Mouse (Mus musculus) natural killer cell, adult 2 months (primary cell): ENCODE measurements around the gene Cacna1h.
A peak's percentile ranks its signal among the peaks of the same experiment; 100 is the strongest.

Experiments used
- DNase-seq, 2 experiments: peaks; one replicate each; pipeline ENCODE4 v3.0.0; 2022; ENCODE audit warnings: low spot score in 2 of 2

Cacna1h gene

GRCm38 (mm10) chr17:25408302-25408999 is 25.1 kb downstream of the Cacna1h start:
- no peak for DNase-seq

- no peak for DNase-seq
Observed at GRCm38 (mm10) chr17:25407352-25407751, 26.2 kb downstream of the Cacna1h start.

GRCm38 (mm10) chr17:25406011-25406441 is 27.6 kb downstream of the Cacna1h start:
- no peak for DNase-seq

- no peak for DNase-seq
Observed at GRCm38 (mm10) chr17:25405224-25405895, 28.2 kb downstream of the Cacna1h start.

GRCm38 (mm10) chr17:25404190-25404589 is 29.4 kb downstream of the Cacna1h start:
- DNase-seq = no peak

GRCm38 (mm10) chr17:25402224-25402623 is 31.4 kb downstream of the Cacna1h start:
- DNase-seq = no peak

GRCm38 (mm10) chr17:25401491-25401890 is 32.1 kb downstream of the Cacna1h start:
- no peak for DNase-seq

GRCm38 (mm10) chr17:25400443-25400842 is 33.1 kb downstream of the Cacna1h start:
- no peak for DNase-seq

GRCm38 (mm10) chr17:25398520-25398838 is 35.1 kb downstream of the Cacna1h start:
- DNase-seq = no peak

GRCm38 (mm10) chr17:25397804-25398519 is 35.6 kb downstream of the Cacna1h start:
- peak; percentile 17 to 50 for DNase-seq

- no peak for DNase-seq
Observed at GRCm38 (mm10) chr17:25394526-25394925, 39.1 kb downstream of the Cacna1h start.

GRCm38 (mm10) chr17:25374011-25374410 is 59.6 kb downstream of the Cacna1h start:
- no peak for DNase-seq

- DNase-seq = no peak
Observed at GRCm38 (mm10) chr17:25372491-25372890, 61.1 kb downstream of the Cacna1h start.

GRCm38 (mm10) chr17:25368973-25369372 is 64.6 kb downstream of the Cacna1h start, which contains the start of gene Tpsg1:
Gene Tpsg1, plus strand, starts transcription at chr17:25369273.
- DNase-seq = no peak

- DNase-seq = no peak
Observed at GRCm38 (mm10) chr17:25366005-25366404, 67.6 kb downstream of the Cacna1h start, which contains the start of gene Tpsb2. Gene Tpsb2, plus strand, starts transcription at chr17:25366305.

GRCm38 (mm10) chr17:25363726-25364125 is 69.9 kb downstream of the Cacna1h start:
- no peak for DNase-seq

GRCm38 (mm10) chr17:25361291-25361690 is 72.3 kb downstream of the Cacna1h start:
- DNase-seq = no peak

- no peak for DNase-seq
Observed at GRCm38 (mm10) chr17:25345462-25345861, 88.1 kb downstream of the Cacna1h start, which contains the start of gene Tpsab1. Gene Tpsab1, minus strand, starts transcription at chr17:25345562.

GRCm38 (mm10) chr17:25341490-25341889 is 92.1 kb downstream of the Cacna1h start:
- no peak for DNase-seq

- DNase-seq = no peak
Observed at GRCm38 (mm10) chr17:25340003-25340402, 93.6 kb downstream of the Cacna1h start.

GRCm38 (mm10) chr17:25338218-25338617 is 95.4 kb downstream of the Cacna1h start:
- DNase-seq = no peak

- peak in 1 of 2 experiments; percentile 33 for DNase-seq
Observed at GRCm38 (mm10) chr17:25333943-25334342, 99.6 kb downstream of the Cacna1h start.
